Mouse (Mus musculus) lung, embryonic 16.5 days (tissue): ENCODE data around the gene Tnfrsf18. TPM values are rescaled to one million over a fixed set of nuclear protein-coding genes. Genes with fewer than 3 reads are reported as not detected.

Experiments
- ATAC-seq: fragments of 200-750 bp; cut with Nextera tagmentation; 2 replicates; pipeline ENCODE4 v1.8.0; 2017; ENCODE audit warnings: low read depth, mild to moderate bottlenecking, moderate library complexity
- H3K27ac ChIP-seq: fragments of 300-500 bp; sonication (generic); 2 replicates; pipeline ENCODE4 v1.5.1; 2014; ENCODE audit warnings: mild to moderate bottlenecking, control low read depth, low read length
- H3K27me3 ChIP-seq: fragments of 300-500 bp; sonication (generic); 2 replicates; pipeline ENCODE4 v1.6.1; 2014; ENCODE audit warnings: low read depth, low read length, mixed read lengths; ENCODE audit not compliant: control insufficient read depth, insufficient read depth
- H3K36me3 ChIP-seq: fragments of 300-500 bp; sonication (generic); 2 replicates; pipeline ENCODE4 v1.6.1; 2014; ENCODE audit warnings: low read length; ENCODE audit not compliant: control insufficient read depth, insufficient read depth
- H3K4me1 ChIP-seq: fragments of 300-500 bp; sonication (generic); replicated peaks from 2 replicates; pipeline ENCODE4 v1.6.1; 2014; ENCODE audit warnings: low read length, mixed read lengths; ENCODE audit not compliant: control insufficient read depth, insufficient read depth
- H3K4me2 ChIP-seq: fragments of 300-500 bp; sonication (generic); 2 replicates; pipeline ENCODE4 v1.6.1; 2014; ENCODE audit warnings: low read depth, low read length, control low read depth
- H3K4me3 ChIP-seq: fragments of 300-500 bp; sonication (generic); 2 replicates; pipeline ENCODE4 v1.5.1; 2014; ENCODE audit warnings: mild to moderate bottlenecking, low read length, control low read depth
- H3K9ac ChIP-seq: fragments of 300-500 bp; sonication (generic); 2 replicates; pipeline ENCODE4 v1.6.1; 2014; ENCODE audit warnings: low read length, control low read depth
- H3K9me3 ChIP-seq: fragments of 300-500 bp; sonication (generic); 2 replicates; pipeline ENCODE4 v1.6.1; 2016; ENCODE audit warnings: low read length; ENCODE audit not compliant: control insufficient read depth
- WGBS: fragments of 180-500 bp; shearing (Covaris S2); extraction: QIAGEN DNeasy Blood & Tissue Kit; methylation state at CpG from one replicate; pipeline ENCODE4 v1.1.7; 2014; 5-methylcytosine and 5-hydroxymethylcytosine counted together
- polyA plus RNA-seq: library from polyadenylated mRNA; unstranded; fragments of >200 nt; fragmentation: Nextera tagmentation; extraction: Ambion mirVana; gene quantifications from 2 replicates; pipeline ENCODE4 v1.2.1, GENCODE M21; 2015

Gene Tnfrsf18
- polyA plus RNA-seq, 1 experiment from 2014 or later, result 1.5 TPM

DNA sequence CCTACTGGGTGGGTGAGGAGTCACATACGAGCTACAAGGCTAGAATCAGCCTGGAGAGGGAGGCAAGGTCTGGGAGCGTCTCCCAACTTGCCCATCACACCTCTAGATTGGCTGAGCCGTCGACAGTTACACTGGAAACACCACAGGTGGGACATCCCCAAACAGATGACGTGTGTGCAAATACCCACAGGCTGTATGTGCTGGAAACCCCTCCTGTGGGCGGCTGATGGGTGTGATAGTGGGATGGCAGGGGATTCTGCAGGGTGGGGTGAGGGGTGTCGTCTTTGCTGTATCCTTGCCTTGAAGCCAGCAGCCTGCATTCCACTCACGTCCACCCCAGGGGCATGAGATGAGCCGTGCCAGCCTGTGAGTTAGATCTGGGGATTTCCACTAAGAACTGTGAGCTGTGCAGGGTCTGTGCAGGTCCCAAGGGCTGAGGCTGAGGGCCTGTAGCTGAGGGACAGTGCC is 4.7 kb downstream of the Tnfrsf18 start:
- Histone ChIP-seq H3K27me3 (peaks cover 6% of the 10 kb centered on the region; the same call in 1 of the 2 replicates), H3K4me2 (peak overlapping the region; percentile 82), H3K4me3 (peak overlapping the region; percentile 60), H3K27ac (peak overlapping the region; percentile 94; the same call in 1 of the 2 replicates), H3K36me3 (peaks cover 3% of the 10 kb centered on the region; the same call in 1 of the 2 replicates), H3K9ac (peak overlapping the region; percentile 78), H3K4me1 (peaks cover 25% of the 10 kb centered on the region), H3K9me3 (no peaks in the 10 kb centered on the region)
- peak; percentile 1; the same call in 1 of the 2 replicates for ATAC-seq
- 38% methylated on average over 9 of the region's 9 CpGs for WGBS

DNA sequence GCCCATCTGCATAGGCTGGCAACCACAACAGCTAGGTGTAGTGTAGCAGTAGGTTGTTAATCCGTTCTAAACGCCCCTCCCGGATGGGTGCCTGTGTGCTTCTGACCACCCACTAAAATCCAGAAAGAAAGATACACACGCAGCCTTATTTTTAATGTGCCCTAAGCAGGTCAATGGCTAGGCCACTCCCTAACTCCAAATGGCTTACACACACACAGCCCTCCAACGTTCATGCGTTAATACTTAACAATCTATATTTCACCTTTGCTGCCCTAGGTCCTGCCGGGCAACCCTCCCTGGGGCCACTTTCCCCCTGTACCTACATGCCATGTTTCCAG is 5.3 kb downstream of the Tnfrsf18 start:
- no peaks in the 10 kb centered on the region for H3K9me3 ChIP-seq
- 3% methylated on average over 7 of the region's 7 CpGs for WGBS
- H3K27me3 ChIP-seq, result peaks cover 11% of the 10 kb centered on the region
- peaks cover 3% of the 10 kb centered on the region; the same call in 1 of the 2 replicates for H3K36me3 ChIP-seq
- peak overlapping the region; percentile 78 for H3K9ac ChIP-seq
- H3K4me3 ChIP-seq, result peak overlapping the region; percentile 60
- H3K4me1 ChIP-seq, result peaks cover 19% of the 10 kb centered on the region
- H3K4me2 ChIP-seq, result peak overlapping the region; percentile 82
- peak overlapping the region; percentile 94 for H3K27ac ChIP-seq
- peak; percentile 39 for ATAC-seq

GRCm38 (mm10) chr4:156031593-156032391 is 5.8 kb downstream of the Tnfrsf18 start:
- WGBS, result under 1% methylated on average over 24 of the region's 24 CpGs
- no peaks in the 10 kb centered on the region for H3K9me3 ChIP-seq
- peaks cover 12% of the 10 kb centered on the region for H3K27me3 ChIP-seq
- H3K9ac ChIP-seq, result peak overlapping the region; percentile 78
- peak overlapping the region; percentile 94 for H3K27ac ChIP-seq
- peak; percentile 94 for ATAC-seq
- H3K4me1 ChIP-seq, result peaks cover 16% of the 10 kb centered on the region
- peak overlapping the region; percentile 60 for H3K4me3 ChIP-seq
- H3K36me3 ChIP-seq, result peaks cover 3% of the 10 kb centered on the region; the same call in 1 of the 2 replicates
- H3K4me2 ChIP-seq, result peak overlapping the region; percentile 82

DNA sequence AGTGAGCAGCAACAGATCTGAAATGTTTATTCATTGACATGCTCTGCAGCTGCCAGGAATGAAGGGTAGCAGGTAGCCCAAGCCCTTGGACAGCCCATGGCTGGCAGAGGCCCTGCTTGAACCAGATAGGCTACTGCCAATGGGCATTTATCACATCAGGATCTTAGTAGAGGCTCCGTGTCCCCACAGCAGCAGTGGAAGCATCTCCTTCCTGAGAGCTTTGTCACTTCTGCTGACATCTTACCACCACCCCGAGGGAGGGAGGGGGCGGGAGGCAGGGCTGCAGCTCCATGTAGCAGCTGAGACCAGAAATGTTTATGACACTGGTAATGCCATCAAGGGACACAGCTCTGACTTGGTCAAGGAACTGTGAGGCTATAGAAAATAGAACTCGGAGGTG is 6.9 kb downstream of the Tnfrsf18 start:
- Histone ChIP-seq H3K9me3 (no peaks in the 10 kb centered on the region), H3K9ac (no peak overlapping the region), H3K4me3 (no peak overlapping the region), H3K27me3 (peaks cover 12% of the 10 kb centered on the region), H3K36me3 (peaks cover 3% of the 10 kb centered on the region; the same call in 1 of the 2 replicates), H3K4me2 (no peak overlapping the region), H3K4me1 (peaks cover 16% of the 10 kb centered on the region), H3K27ac (peak overlapping the region; percentile 94; the same call in 1 of the 2 replicates)
- ATAC-seq, result no peak
- 78% methylated on average over 4 of the region's 4 CpGs for WGBS

- Histone ChIP-seq H3K4me1 (peaks cover 16% of the 10 kb centered on the region), H3K4me3 (no peak overlapping the region), H3K9ac (no peak overlapping the region), H3K27ac (no peak overlapping the region), H3K4me2 (no peak overlapping the region), H3K27me3 (peaks cover 12% of the 10 kb centered on the region), H3K36me3 (peaks cover 3% of the 10 kb centered on the region; the same call in 1 of the 2 replicates), H3K9me3 (no peaks in the 10 kb centered on the region)
- ATAC-seq, result no peak
- WGBS, result 40% methylated on average over 6 of the region's 6 CpGs
Measured at GRCm38 (mm10) chr4:156033476-156034119, 7.6 kb downstream of the Tnfrsf18 start.

- no peak overlapping the region for H3K27ac ChIP-seq
- H3K9ac ChIP-seq, result no peak overlapping the region
- H3K4me2 ChIP-seq, result no peak overlapping the region
- H3K4me1 ChIP-seq, result peaks cover 16% of the 10 kb centered on the region
- ATAC-seq, result no peak
- no peak overlapping the region for H3K4me3 ChIP-seq
- WGBS, result 71% methylated on average over 4 of the region's 4 CpGs
- peaks cover 12% of the 10 kb centered on the region for H3K27me3 ChIP-seq
- H3K36me3 ChIP-seq, result peaks cover 3% of the 10 kb centered on the region; the same call in 1 of the 2 replicates
- H3K9me3 ChIP-seq, result no peaks in the 10 kb centered on the region
Measured at GRCm38 (mm10) chr4:156034301-156034700, 8.3 kb downstream of the Tnfrsf18 start.

- Histone ChIP-seq H3K27me3 (peaks cover 12% of the 10 kb centered on the region), H3K4me1 (peaks cover 16% of the 10 kb centered on the region), H3K4me2 (no peak overlapping the region), H3K27ac (no peak overlapping the region), H3K9me3 (no peaks in the 10 kb centered on the region), H3K36me3 (no peaks in the 10 kb centered on the region), H3K4me3 (no peak overlapping the region), H3K9ac (no peak overlapping the region)
- 16% methylated on average over 25 of the region's 25 CpGs for WGBS
- no peak for ATAC-seq
Measured at GRCm38 (mm10) chr4:156034901-156035300, 8.9 kb downstream of the Tnfrsf18 start.

DNA sequence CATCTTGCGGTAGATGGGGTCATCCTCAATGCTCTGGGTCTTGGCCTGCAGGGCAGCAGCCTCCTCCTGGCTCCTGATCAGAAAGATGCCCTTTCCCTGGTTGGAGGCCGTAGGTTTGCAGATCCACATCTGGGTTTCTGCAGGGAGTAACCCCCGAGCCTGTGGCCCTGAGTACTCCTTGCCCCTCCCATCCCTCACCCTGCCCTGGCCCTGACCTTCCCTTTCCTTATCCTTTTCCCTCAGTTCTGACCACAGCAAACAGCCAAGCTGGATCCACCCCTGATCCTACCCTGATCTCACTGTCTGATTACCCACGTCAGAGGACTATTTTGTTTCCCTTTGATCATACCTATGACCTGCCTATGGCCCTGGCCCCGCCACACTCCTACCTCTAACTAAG is 18.8 kb downstream of the Tnfrsf18 start:
- no peak for ATAC-seq
- 47% methylated on average over 5 of the region's 5 CpGs for WGBS
- Histone ChIP-seq H3K4me2 (no peak overlapping the region), H3K9me3 (no peaks in the 10 kb centered on the region), H3K27me3 (no peaks in the 10 kb centered on the region), H3K36me3 (no peaks in the 10 kb centered on the region), H3K4me1 (no peaks in the 10 kb centered on the region), H3K9ac (no peak overlapping the region), H3K27ac (no peak overlapping the region), H3K4me3 (no peak overlapping the region)

DNA sequence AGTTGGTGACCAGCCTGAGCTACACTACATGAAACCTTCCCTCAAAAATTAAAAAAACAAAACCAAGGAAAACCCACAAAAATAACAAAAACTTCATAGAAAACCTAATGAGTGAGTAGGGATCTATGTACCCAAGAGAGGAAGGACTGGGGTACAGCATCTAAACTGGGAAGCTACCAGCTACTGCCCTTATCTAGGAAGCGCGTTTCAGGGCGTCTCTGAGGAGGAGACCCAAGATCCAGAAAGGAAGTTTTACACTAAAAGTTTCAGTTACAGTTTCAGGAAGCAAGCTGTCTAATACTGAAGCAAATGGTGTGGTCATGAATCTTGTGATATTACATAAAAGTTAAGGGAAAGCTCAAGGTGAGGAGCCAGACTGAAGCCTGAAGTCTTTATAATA is 23.8 kb downstream of the Tnfrsf18 start:
- Histone ChIP-seq H3K36me3 (no peaks in the 10 kb centered on the region; the same call in 1 of the 2 replicates), H3K4me3 (no peak overlapping the region), H3K4me1 (no peaks in the 10 kb centered on the region), H3K9me3 (no peaks in the 10 kb centered on the region), H3K27me3 (no peaks in the 10 kb centered on the region), H3K9ac (no peak overlapping the region), H3K27ac (no peak overlapping the region), H3K4me2 (no peak overlapping the region)
- WGBS, result 67% methylated on average over 3 of the region's 3 CpGs
- no peak for ATAC-seq
